Mouse (Mus musculus): Measurements from ENCODE around the gene Olfr776. TPM values are rescaled to one million over a fixed set of nuclear protein-coding genes. Genes with fewer than 3 reads are reported as not detected.
"Not testable (repeated sequence)": the region's sequence is repeated elsewhere in the genome, so short reads cannot be mapped to it uniquely, and the experiment has no call there.

Olfr776 gene
- not detected in 2 replicates for polyA plus RNA-seq (2015; fragmentation: Nextera tagmentation; extraction: Ambion mirVana)

- no peaks in the 10 kb centered on the region for H3K36me3 ChIP-seq (ENCODE audit: control insufficient read depth, insufficient read depth, low read length)
- no peak within 1 kb of the TSS for H3K27ac ChIP-seq (ENCODE audit: low read length)
- no peak for ATAC-seq
- no peaks in the 10 kb centered on the region for H3K9me3 ChIP-seq (ENCODE audit: control insufficient read depth, low read length)
- no peaks in the 10 kb centered on the region for H3K4me1 ChIP-seq (ENCODE audit: control insufficient read depth, insufficient read depth, low read length)
- no peak within 1 kb of the TSS for H3K4me3 ChIP-seq (ENCODE audit: low read length)
- H3K27me3 ChIP-seq (replicated peaks; ENCODE audit: control insufficient read depth, insufficient read depth, low read length) = no peaks in the 10 kb centered on the region
- H3K4me2 ChIP-seq (ENCODE audit: low read depth, low read length) = no peak within 1 kb of the TSS
- no peak within 1 kb of the TSS for H3K9ac ChIP-seq (ENCODE audit: low read depth, low read length)
Measured at GRCm38 (mm10) chr10:129258827-129259226, at the start of gene Olfr776. Olfr776 (plus strand) TSS chr10:129259127.

GRCm38 (mm10) chr10:129230737-129231136, 28.2 kb upstream of the Olfr776 start:
- Histone ChIP-seq H3K4me3 (ENCODE audit: low read length) (no peak overlapping the region), H3K27me3 (replicated peaks; ENCODE audit: control insufficient read depth, insufficient read depth, low read length) (no peaks in the 10 kb centered on the region), H3K27ac (ENCODE audit: low read length) (no peak overlapping the region), H3K9me3 (ENCODE audit: control insufficient read depth, low read length) (no peaks in the 10 kb centered on the region), H3K4me2 (ENCODE audit: low read depth, low read length) (no peak overlapping the region), H3K9ac (ENCODE audit: low read depth, low read length) (no peak overlapping the region), H3K36me3 (ENCODE audit: control insufficient read depth, insufficient read depth, low read length) (no peaks in the 10 kb centered on the region), H3K4me1 (ENCODE audit: control insufficient read depth, insufficient read depth, low read length) (no peaks in the 10 kb centered on the region)
- WGBS = 70% methylated on average over 1 of the region's 1 CpGs
- no peak for ATAC-seq

- H3K27ac ChIP-seq (ENCODE audit: low read length) = no peak within 1 kb of the TSS
- no peak within 1 kb of the TSS for H3K9ac ChIP-seq (ENCODE audit: low read depth, low read length)
- WGBS = 65% methylated on average over 2 of the region's 2 CpGs
- H3K4me1 ChIP-seq (ENCODE audit: control insufficient read depth, insufficient read depth, low read length) = no peaks in the 10 kb centered on the region
- no peaks in the 10 kb centered on the region for H3K36me3 ChIP-seq (ENCODE audit: control insufficient read depth, insufficient read depth, low read length)
- H3K27me3 ChIP-seq (replicated peaks; ENCODE audit: control insufficient read depth, insufficient read depth, low read length) = no peaks in the 10 kb centered on the region
- no peak within 1 kb of the TSS for H3K4me2 ChIP-seq (ENCODE audit: low read depth, low read length)
- no peak within 1 kb of the TSS for H3K4me3 ChIP-seq (ENCODE audit: low read length)
- ATAC-seq = no peak
- no peaks in the 10 kb centered on the region for H3K9me3 ChIP-seq (ENCODE audit: control insufficient read depth, low read length)
Measured at GRCm38 (mm10) chr10:129235904-129236303, 23.0 kb upstream of the Olfr776 start, which contains the start of gene Olfr774. Olfr774 (plus strand) TSS chr10:129236204.

GRCm38 (mm10) chr10:129248112-129248511, 10.8 kb upstream of the Olfr776 start, which contains the start of gene Olfr775:
Olfr775 (plus strand) TSS chr10:129248412.
- H3K4me2 ChIP-seq (ENCODE audit: low read depth, low read length) = no peak within 1 kb of the TSS
- no peak within 1 kb of the TSS for H3K9ac ChIP-seq (ENCODE audit: low read depth, low read length)
- 73% methylated on average over 3 of the region's 3 CpGs for WGBS
- no peaks in the 10 kb centered on the region for H3K4me1 ChIP-seq (ENCODE audit: control insufficient read depth, insufficient read depth, low read length)
- no peaks in the 10 kb centered on the region for H3K9me3 ChIP-seq (ENCODE audit: control insufficient read depth, low read length)
- H3K27me3 ChIP-seq (replicated peaks; ENCODE audit: control insufficient read depth, insufficient read depth, low read length) = no peaks in the 10 kb centered on the region
- ATAC-seq = no peak
- H3K4me3 ChIP-seq (ENCODE audit: low read length) = no peak within 1 kb of the TSS
- no peak within 1 kb of the TSS for H3K27ac ChIP-seq (ENCODE audit: low read length)
- H3K36me3 ChIP-seq (ENCODE audit: control insufficient read depth, insufficient read depth, low read length) = no peaks in the 10 kb centered on the region

- Histone ChIP-seq H3K27ac (ENCODE audit: low read length) (no peak within 1 kb of the TSS), H3K9ac (ENCODE audit: low read depth, low read length) (no peak within 1 kb of the TSS), H3K4me1 (ENCODE audit: control insufficient read depth, insufficient read depth, low read length) (no peaks in the 10 kb centered on the region), H3K4me2 (ENCODE audit: low read depth, low read length) (no peak within 1 kb of the TSS), H3K36me3 (ENCODE audit: control insufficient read depth, insufficient read depth, low read length) (no peaks in the 10 kb centered on the region), H3K4me3 (ENCODE audit: low read length) (no peak within 1 kb of the TSS), H3K27me3 (replicated peaks; ENCODE audit: control insufficient read depth, insufficient read depth, low read length) (no peaks in the 10 kb centered on the region), H3K9me3 (ENCODE audit: control insufficient read depth, low read length) (no peaks in the 10 kb centered on the region)
- WGBS = 94% methylated on average over 2 of the region's 2 CpGs
- no peak for ATAC-seq
Measured at GRCm38 (mm10) chr10:129271081-129271535, 12.2 kb downstream of the Olfr776 start, which contains the start of gene Olfr777. Olfr777 (minus strand) TSS chr10:129271485.

DNA sequence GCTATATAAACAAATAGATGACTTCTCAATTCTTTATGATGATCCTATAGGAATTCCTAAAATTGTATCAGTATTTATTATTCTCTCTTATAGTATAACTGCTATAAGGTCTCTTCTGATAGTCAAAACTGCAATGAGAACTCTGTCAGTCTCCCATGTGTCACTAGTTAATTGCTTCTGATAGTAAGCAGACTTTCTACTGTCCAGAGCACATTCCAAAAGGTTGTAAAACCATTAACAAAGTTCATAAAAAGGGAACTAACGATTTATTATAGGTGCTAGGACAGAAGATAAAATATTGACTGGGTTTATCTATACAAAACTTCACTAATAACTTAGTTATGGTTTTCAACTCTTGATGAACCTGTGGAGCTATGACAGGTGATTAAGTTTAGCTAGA, 54.0 kb downstream of the Olfr776 start:
- H3K9me3 ChIP-seq (ENCODE audit: control insufficient read depth, low read length); H3K4me2 ChIP-seq (ENCODE audit: low read depth, low read length); H3K27me3 ChIP-seq (replicated peaks; ENCODE audit: control insufficient read depth, insufficient read depth, low read length); H3K4me3 ChIP-seq (ENCODE audit: low read length); H3K4me1 ChIP-seq (ENCODE audit: control insufficient read depth, insufficient read depth, low read length); H3K9ac ChIP-seq (ENCODE audit: low read depth, low read length); H3K36me3 ChIP-seq (ENCODE audit: control insufficient read depth, insufficient read depth, low read length); H3K27ac ChIP-seq (ENCODE audit: low read length): not testable (repeated sequence)
- 24% methylated on average over 1 of the region's 1 CpGs for WGBS
- ATAC-seq = peak; percentile 69

DNA sequence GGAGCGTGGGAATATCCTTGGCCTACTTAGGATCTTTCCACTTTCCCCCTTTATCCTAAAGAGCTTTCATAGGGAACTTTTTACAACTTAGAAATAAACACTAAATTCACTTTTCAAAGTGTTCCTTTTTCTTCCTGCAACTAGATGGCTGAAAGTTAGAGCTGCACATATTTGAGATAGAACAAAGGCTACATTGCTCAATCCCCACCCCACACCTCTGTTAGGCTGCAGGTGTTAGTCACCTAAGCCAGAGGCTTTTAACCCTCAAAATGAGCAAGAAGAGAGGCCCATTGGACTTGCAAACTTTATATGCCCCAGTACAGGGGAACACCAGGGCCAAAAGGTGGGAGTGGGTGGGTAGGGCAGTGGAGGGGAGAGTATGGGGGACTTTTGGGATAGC, 54.6 kb downstream of the Olfr776 start:
- H3K4me2 ChIP-seq (ENCODE audit: low read depth, low read length); H3K4me1 ChIP-seq (ENCODE audit: control insufficient read depth, insufficient read depth, low read length); H3K27ac ChIP-seq (ENCODE audit: low read length); H3K9me3 ChIP-seq (ENCODE audit: control insufficient read depth, low read length); H3K36me3 ChIP-seq (ENCODE audit: control insufficient read depth, insufficient read depth, low read length); H3K4me3 ChIP-seq (ENCODE audit: low read length); H3K27me3 ChIP-seq (replicated peaks; ENCODE audit: control insufficient read depth, insufficient read depth, low read length); H3K9ac ChIP-seq (ENCODE audit: low read depth, low read length): not testable (repeated sequence)
- no CpG with 5 or more reads among the region's 1 CpGs for WGBS
- ATAC-seq = peak; percentile 81

Other genes with a start within 250 kb of the Olfr776 start
- not detected in 2 replicates for gene Olfr763, start 248.3 kb upstream of the Olfr776 start, polyA plus RNA-seq (2015; fragmentation: Nextera tagmentation; extraction: Ambion mirVana)
- gene Olfr764-ps1, start 219.2 kb upstream of the Olfr776 start, polyA plus RNA-seq (2015; fragmentation: Nextera tagmentation; extraction: Ambion mirVana) = not detected in 2 replicates
- not detected in 2 replicates for gene Olfr765, start 209.1 kb upstream of the Olfr776 start, polyA plus RNA-seq (2015; fragmentation: Nextera tagmentation; extraction: Ambion mirVana)
- gene Olfr766-ps1, start 190.2 kb upstream of the Olfr776 start, polyA plus RNA-seq (2015; fragmentation: Nextera tagmentation; extraction: Ambion mirVana) = not detected in 2 replicates
- gene Olfr767, start 176.2 kb upstream of the Olfr776 start, polyA plus RNA-seq (2015; fragmentation: Nextera tagmentation; extraction: Ambion mirVana) = not detected in 2 replicates
- gene Olfr768, start 159.8 kb upstream of the Olfr776 start, polyA plus RNA-seq (2015; fragmentation: Nextera tagmentation; extraction: Ambion mirVana) = not detected in 2 replicates
- not detected in 2 replicates for gene Olfr769, start 141.3 kb upstream of the Olfr776 start, polyA plus RNA-seq (2015; fragmentation: Nextera tagmentation; extraction: Ambion mirVana)
- gene Olfr770, start 120.1 kb upstream of the Olfr776 start, polyA plus RNA-seq (2015; fragmentation: Nextera tagmentation; extraction: Ambion mirVana) = not detected in 2 replicates
- gene Olfr771, start 94.4 kb upstream of the Olfr776 start, polyA plus RNA-seq (2015; fragmentation: Nextera tagmentation; extraction: Ambion mirVana) = not detected in 2 replicates
- not detected in 2 replicates for gene Olfr772, start 81.2 kb upstream of the Olfr776 start, polyA plus RNA-seq (2015; fragmentation: Nextera tagmentation; extraction: Ambion mirVana)
- not detected in 2 replicates for gene Olfr773, start 71.7 kb upstream of the Olfr776 start, polyA plus RNA-seq (2015; fragmentation: Nextera tagmentation; extraction: Ambion mirVana)
- gene Olfr774, start 22.9 kb upstream of the Olfr776 start, polyA plus RNA-seq (2015; fragmentation: Nextera tagmentation; extraction: Ambion mirVana) = not detected in 2 replicates
- not detected in 2 replicates for gene Olfr775, start 10.7 kb upstream of the Olfr776 start, polyA plus RNA-seq (2015; fragmentation: Nextera tagmentation; extraction: Ambion mirVana)
- not detected in 2 replicates for gene Olfr777, start 12.4 kb downstream of the Olfr776 start, polyA plus RNA-seq (2015; fragmentation: Nextera tagmentation; extraction: Ambion mirVana)
- gene Olfr780, start 59.0 kb downstream of the Olfr776 start, polyA plus RNA-seq (2015; fragmentation: Nextera tagmentation; extraction: Ambion mirVana) = not detected in 2 replicates
- gene Olfr781, start 69.7 kb downstream of the Olfr776 start, polyA plus RNA-seq (2015; fragmentation: Nextera tagmentation; extraction: Ambion mirVana) = not detected in 2 replicates
- not detected in 2 replicates for gene Olfr782, start 89.7 kb downstream of the Olfr776 start, polyA plus RNA-seq (2015; fragmentation: Nextera tagmentation; extraction: Ambion mirVana)
- gene Olfr784, start 125.0 kb downstream of the Olfr776 start, polyA plus RNA-seq (2015; fragmentation: Nextera tagmentation; extraction: Ambion mirVana) = 0.06 TPM in 1 of 2 replicates, not detected in the other
- not detected in 2 replicates for gene Olfr785, start 146.3 kb downstream of the Olfr776 start, polyA plus RNA-seq (2015; fragmentation: Nextera tagmentation; extraction: Ambion mirVana)
- gene Olfr786, start 168.2 kb downstream of the Olfr776 start, polyA plus RNA-seq (2015; fragmentation: Nextera tagmentation; extraction: Ambion mirVana) = not detected in 2 replicates
- gene Olfr787, start 202.7 kb downstream of the Olfr776 start, polyA plus RNA-seq (2015; fragmentation: Nextera tagmentation; extraction: Ambion mirVana) = not detected in 2 replicates
- not detected in 2 replicates for gene Olfr788, start 211.9 kb downstream of the Olfr776 start, polyA plus RNA-seq (2015; fragmentation: Nextera tagmentation; extraction: Ambion mirVana)
- not detected in 2 replicates for gene Olfr789, start 225.6 kb downstream of the Olfr776 start, polyA plus RNA-seq (2015; fragmentation: Nextera tagmentation; extraction: Ambion mirVana)
- not detected in 2 replicates for gene Olfr790, start 239.4 kb downstream of the Olfr776 start, polyA plus RNA-seq (2015; fragmentation: Nextera tagmentation; extraction: Ambion mirVana)